Mouse (Mus musculus): ENCODE data around the gene Krtap7-1. TPM values are rescaled to one million over a fixed set of nuclear protein-coding genes. Genes with fewer than 3 reads are reported as not detected.

Gene Krtap7-1
- not detected for total RNA-seq (2023)

GRCm38 (mm10) chr16:89508223-89508622 lies at the start of gene Krtap7-1:
Gene Krtap7-1, minus strand, starts transcription at chr16:89508323.

GRCm38 (mm10) chr16:89487852-89488251 lies 20.3 kb downstream of the Krtap7-1 start, which contains the start of gene Krtap8-1:
Gene Krtap8-1, minus strand, starts transcription at chr16:89487952.

Other genes starting within 250 kb of the Krtap7-1 start
- not detected for gene Krtap21-1, start 104.5 kb downstream of the Krtap7-1 start, total RNA-seq (2023)
- gene Krtap6-2, start 88.2 kb downstream of the Krtap7-1 start, total RNA-seq (2023), result not detected
- gene Krtap8-1, start 20.4 kb downstream of the Krtap7-1 start, total RNA-seq (2023), result not detected
- gene Krtap11-1, start 62.9 kb upstream of the Krtap7-1 start, total RNA-seq (2023), result not detected

All from T-cell, adult 66 days (primary cell).